Mouse (Mus musculus): Measurements from ENCODE around the gene Nhlrc1.

Gene Nhlrc1

DNA sequence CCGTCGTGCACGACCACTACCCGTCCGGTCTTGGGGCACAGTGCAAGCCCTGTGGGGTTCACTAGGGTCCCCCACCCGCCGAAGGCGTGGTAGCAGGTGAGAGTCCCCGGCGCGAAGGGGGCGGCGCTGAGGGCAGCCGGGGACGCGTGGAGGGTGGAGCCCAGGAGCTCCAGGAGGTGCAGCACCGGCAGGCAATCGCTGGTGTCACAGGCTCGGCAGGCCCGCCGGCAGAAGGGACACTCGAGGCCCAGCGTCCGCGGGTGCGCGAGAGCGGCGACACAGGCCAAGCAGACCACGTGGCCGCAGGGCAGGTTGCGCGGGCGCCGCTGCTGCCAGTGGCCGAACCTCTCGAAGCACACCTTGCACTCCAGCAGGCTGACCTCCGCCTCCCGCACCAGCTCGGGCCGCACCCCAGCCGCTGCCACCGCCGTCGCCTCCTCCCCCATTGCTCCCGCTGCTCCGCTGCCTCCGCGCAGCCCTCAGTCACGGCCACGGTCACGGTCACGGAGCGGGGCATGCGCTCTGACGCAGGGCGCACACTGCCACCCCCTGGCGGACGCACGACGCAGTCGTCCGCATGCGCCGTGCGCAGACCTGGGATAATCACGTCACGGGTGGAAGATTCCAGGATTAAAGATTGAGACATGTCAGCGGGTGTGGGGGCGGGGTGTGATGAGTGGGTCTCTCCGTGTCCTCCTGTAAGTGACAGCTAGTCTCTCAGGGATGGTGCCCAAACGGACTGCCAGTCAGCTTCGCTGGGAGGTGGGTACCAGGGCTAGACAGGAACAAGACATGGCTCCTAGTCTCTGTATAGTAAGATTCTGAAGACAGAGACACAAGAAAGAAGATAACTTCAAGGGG lies at the start of gene Nhlrc1:
TSS of gene Nhlrc1 (minus strand) at position 517 of the 861 bp plus-strand sequence.
- DNase-seq (ENCODE audit: low read depth, low spot score): peak; percentile 62

DNA sequence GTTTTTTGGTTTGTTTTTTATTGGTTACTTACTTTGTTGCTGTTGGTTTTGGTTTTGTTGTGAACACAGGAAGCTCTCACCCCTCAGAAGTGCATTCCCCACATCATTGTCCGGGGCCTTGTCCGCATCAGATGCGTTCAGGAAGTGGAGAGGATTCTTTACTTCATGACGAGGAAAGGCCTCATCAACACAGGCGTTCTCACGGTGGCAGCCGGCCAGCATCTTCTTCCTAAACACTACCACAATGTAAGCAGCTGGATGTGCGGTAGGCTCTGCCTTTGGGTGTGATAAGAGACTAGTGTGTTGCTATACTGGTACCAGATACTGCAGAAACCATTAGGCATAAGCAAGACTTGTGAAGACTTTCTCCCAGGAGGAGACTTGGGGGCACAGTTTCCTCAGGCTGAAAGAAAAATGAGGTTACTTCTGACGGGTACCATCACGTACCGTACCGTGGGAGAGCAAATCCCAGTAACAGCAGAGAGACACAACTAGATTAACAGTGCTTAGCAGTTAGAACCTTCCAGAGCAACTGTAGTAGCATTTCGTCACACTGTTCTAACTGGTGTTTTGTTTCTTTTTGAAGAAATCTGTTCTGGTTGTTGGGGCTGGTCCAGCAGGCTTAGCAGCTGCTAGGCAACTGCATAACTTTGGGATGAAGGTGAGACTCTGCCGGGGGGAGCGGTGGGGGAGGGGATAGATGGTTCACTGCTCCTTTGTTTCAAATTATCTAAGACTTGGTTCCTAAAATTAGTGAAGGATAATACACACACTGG lies 49.5 kb upstream of the Nhlrc1 start:
- DNase-seq (ENCODE audit: low read depth, low spot score): no peak

- DNase-seq (ENCODE audit: low read depth, low spot score): no peak
Measured at GRCm38 (mm10) chr13:47062756-47063155, 48.1 kb upstream of the Nhlrc1 start.

- no peak for DNase-seq (ENCODE audit: low read depth, low spot score)
Measured at GRCm38 (mm10) chr13:47056781-47057180, 42.1 kb upstream of the Nhlrc1 start.

DNA sequence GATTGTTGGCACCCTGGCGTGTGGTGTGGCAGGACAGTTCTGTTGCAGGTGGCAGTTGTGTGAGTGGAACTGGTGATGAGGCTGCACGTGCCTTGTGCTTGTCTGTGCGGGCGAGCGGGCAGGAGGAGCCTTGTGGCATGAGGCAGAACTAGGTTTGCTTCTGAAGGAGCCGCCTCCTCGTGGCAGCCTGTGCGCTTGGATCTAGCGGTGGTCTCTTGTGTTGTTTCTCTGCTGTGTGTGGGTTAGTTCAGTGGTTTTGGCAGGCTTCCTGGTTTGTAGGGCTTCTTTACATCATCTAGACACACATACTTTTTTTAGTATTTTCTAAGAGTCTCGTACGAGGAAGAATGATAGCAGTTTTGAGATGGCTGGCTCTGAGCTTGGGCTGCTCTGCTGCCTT lies 41.5 kb upstream of the Nhlrc1 start:
- DNase-seq (ENCODE audit: low read depth, low spot score): no peak

DNA sequence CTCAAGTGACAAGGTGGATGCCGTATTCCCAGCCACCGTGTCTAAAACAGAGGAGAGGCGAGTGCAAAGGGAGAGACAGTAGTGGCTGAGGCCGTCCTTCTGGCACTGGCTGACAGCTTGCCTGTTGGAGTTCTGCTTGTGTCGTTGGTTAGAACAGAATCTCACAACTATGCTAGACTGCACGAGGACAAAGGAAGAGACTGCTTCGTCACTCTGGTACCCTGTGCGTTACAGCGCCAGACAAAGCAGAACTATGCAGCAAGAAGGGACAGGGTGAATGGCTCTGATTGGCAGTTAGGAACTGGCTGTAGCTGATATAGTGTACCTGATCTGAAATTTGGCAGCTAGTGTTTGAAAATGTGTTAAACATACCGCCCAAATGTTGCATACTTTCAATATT lies 39.3 kb upstream of the Nhlrc1 start:
- DNase-seq (ENCODE audit: low read depth, low spot score): no peak

DNA sequence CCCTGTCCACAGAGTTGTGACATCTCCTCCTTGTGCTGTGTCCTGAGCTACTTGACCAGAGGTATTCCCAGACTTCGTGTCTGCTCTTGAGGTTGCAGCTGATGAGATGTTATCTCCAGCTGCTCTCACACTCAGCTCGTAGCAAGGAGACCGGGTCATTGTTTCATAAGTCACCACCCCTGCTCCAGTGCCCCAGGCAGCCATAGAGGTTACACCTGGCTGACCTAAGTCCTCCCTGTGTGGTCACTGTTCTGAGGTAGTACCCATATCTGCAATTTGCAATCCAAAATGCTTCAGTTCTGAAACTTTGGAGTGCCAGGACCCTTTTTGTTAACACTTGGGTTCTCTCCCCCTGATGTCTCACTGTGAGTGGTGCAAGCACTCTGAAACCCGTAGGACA lies 35.4 kb upstream of the Nhlrc1 start:
- DNase-seq (ENCODE audit: low read depth, low spot score): no peak

DNA sequence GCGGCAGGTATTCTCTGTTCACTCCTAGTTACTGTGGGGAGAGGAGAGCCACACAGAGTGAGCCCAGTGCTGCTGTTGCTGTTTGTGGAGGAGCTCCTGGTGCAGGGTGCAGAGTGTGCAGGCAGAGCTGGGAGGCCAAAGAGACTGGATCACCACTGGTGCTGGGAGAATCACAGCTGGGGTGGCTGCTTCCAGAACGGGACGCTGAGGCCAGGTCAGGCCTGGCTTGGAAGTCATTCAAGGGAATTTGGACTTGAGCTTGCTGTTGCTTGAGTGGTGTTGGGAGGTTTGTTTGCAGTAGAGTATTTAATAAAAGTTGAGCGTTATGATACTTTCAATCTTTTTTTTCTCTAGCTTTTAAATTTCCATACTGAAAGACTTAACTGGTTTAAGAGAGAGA lies 33.3 kb upstream of the Nhlrc1 start:
- DNase-seq (ENCODE audit: low read depth, low spot score): no peak

GRCm38 (mm10) chr13:47044617-47044947 lies 29.9 kb upstream of the Nhlrc1 start, which contains the start of gene Tpmt:
Gene Tpmt (minus strand): TSS chr13:47044737.
- no peak for DNase-seq (ENCODE audit: low read depth, low spot score)

GRCm38 (mm10) chr13:47043833-47044616 lies 29.4 kb upstream of the Nhlrc1 start:
- no peak for DNase-seq (ENCODE audit: low read depth, low spot score)

DNA sequence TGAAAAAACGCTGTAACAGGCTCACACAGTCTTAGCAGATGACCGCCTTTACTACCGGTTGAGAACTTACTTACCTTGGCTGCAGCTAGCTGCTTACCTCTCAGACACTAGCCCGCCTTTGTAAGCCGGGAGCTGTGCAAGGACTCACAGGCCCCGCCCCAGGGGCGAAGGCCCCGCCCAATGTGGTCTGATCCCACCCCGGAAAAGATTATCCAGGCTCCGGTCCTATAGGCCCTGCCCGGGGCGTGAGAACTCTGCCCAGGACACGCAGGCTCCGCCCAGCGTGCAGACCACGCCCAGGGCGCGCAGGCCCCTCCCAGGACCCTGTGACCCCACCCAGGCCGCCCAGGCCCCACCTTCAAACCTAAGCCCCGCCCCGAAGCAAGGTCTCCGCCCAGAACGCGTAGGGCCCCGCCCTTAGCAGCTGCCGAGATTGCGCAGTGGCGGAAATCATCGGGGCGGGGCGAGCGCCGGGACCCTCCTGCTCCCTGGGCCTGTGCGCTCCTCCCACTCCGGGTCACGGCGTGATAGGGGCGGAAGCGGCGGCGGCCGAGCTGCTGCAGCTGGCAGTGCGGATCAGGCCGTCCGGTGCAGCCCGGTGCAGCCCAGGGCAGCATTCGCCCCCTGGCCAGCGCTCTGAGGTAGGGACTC lies 28.5 kb upstream of the Nhlrc1 start, which contains the start of gene Kdm1b:
TSS of gene Kdm1b (plus strand) at position 470 of the 651 bp plus-strand sequence.
- peak; percentile 97 for DNase-seq (ENCODE audit: low read depth, low spot score)

GRCm38 (mm10) chr13:47042024-47042633 lies 27.5 kb upstream of the Nhlrc1 start:
- DNase-seq (ENCODE audit: low read depth, low spot score): no peak

- no peak for DNase-seq (ENCODE audit: low read depth, low spot score)
Measured at GRCm38 (mm10) chr13:47040061-47040460, 25.4 kb upstream of the Nhlrc1 start.

DNA sequence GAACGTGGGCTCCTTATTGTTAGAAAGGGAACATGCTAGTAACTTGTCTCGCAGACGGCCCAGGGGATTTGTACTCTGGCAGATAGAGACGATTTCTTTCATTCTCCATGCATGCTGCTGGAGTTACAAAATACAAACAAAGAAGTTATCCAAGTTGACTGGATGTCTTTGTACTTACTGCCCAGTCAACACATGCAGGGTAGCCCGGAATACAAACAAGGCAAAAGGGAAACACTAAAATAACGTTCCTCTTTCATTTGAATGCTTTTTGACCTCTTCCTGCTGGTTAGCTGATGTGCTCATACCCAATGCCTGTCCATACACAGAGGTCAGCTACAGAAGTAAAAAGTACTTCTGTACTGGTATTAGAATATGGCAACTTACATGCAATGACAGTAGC lies 23.3 kb upstream of the Nhlrc1 start:
- no peak for DNase-seq (ENCODE audit: low read depth, low spot score)

DNA sequence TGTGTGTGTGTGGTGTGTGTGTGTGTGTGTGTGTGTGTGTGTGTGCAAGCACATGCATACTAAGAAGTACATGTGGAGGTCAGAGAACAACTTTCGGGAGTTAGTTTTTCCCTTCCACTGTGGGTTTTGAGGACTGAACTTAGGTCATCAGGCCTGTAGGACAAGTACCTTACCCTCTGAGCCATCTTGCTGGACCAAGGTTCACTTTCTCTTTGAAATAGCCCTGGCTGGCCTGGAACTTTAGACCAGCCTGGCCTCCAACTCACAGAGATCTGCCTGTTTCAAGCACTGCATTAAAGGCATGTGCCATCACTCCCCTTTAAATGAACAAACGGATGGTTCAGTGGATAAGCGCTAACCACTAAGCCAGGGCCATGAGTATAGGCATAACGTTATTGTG lies 19.0 kb upstream of the Nhlrc1 start:
- no peak for DNase-seq (ENCODE audit: low read depth, low spot score)

GRCm38 (mm10) chr13:47030376-47031107 lies 15.9 kb upstream of the Nhlrc1 start:
- no peak for DNase-seq (ENCODE audit: low read depth, low spot score)

- DNase-seq (ENCODE audit: low read depth, low spot score): no peak
Measured at GRCm38 (mm10) chr13:47020798-47021197, 6.1 kb upstream of the Nhlrc1 start.

- no peak for DNase-seq (ENCODE audit: low read depth, low spot score)
Measured at GRCm38 (mm10) chr13:47019774-47020173, 5.1 kb upstream of the Nhlrc1 start.

DNA sequence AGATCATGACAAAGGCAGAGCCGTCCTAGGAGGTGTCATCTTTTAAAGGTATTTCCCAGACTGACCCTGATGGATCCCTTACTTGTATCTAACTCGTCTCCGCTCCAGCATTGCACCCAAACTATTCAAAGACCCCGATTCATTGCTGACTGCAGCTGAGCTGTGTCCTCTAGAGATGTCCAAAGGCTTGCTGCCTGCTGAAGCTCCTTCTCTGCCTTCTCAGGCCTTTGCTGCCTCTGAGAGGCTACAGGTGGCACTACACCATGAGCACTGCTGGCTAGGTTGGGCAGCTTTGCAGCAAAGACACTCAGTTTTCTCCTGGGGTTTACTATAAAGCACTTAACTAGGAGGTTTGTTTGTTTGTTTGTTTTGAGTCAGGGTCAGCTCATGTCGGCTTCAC lies 2.6 kb upstream of the Nhlrc1 start:
- peak; percentile 23 for DNase-seq (ENCODE audit: low read depth, low spot score)

DNA sequence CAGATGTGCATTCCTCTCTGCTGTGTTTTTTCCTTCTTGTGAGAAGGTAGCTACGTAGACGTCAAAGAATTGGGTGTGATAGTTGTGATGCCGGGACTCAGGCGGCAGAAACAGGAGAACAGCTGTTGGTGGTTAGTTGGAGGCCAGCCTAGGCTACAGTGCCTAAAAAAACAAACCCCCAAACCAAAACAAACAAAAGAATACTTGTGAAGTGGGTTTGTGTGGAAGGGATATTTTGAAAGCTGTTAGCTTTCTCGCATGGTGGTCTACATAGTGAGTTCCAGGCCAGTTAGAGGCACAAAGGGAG lies 498 bp upstream of the Nhlrc1 start:
- no peak for DNase-seq (ENCODE audit: low read depth, low spot score)

DNA sequence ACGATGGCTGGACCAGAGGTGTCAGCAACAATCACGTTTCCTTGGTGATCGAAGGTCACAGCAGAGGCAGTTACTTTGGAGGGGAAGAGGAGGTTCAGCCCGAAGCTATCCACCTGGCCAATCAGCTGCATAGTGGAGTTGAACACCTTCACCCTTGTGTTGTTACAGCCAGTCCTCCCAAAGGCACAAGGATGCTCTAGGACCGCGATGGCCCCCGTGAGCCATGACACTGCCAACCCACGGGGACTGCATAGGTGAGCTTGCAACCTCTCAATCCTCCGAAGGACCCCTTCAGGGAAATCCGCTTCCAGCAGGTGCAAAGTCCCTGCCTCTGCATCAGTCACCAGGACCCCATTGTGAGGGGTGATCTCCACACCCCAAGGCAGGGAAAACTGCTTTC lies 910 bp downstream of the Nhlrc1 start:
- DNase-seq (ENCODE audit: low read depth, low spot score): no peak
